Mouse (Mus musculus) forebrain, embryonic 13.5 days (tissue): ENCODE measurements at regions not wholly inside any gene's neighbourhood (a gene's known extent, or its start where the extent isn't known, plus 50 kb on each side); places are given as distances from the start of the nearest gene placed in this dataset.

Experiments
- ATAC-seq: fragments of 200-750 bp; cut with Nextera tagmentation; 2 replicates; pipeline ENCODE4 v1.8.0; 2017
- H3K27ac ChIP-seq: fragments of 300-500 bp; sonication (generic); 2 replicates; pipeline ENCODE4 v1.5.1; 2015; ENCODE audit warnings: inconsistent platforms, mild to moderate bottlenecking, moderate library complexity
- H3K27me3 ChIP-seq: fragments of 300-500 bp; sonication (generic); 2 replicates; pipeline ENCODE4 v1.6.1; 2015; ENCODE audit warnings: mild to moderate bottlenecking, inconsistent platforms
- H3K36me3 ChIP-seq: fragments of 300-500 bp; sonication (generic); 2 replicates; pipeline ENCODE4 v1.6.1; 2015; ENCODE audit warnings: mild to moderate bottlenecking, inconsistent platforms; ENCODE audit not compliant: poor library complexity, severe bottlenecking
- H3K4me1 ChIP-seq: fragments of 300-500 bp; sonication (generic); 2 replicates; pipeline ENCODE4 v1.6.1; 2015; ENCODE audit warnings: inconsistent platforms
- H3K4me2 ChIP-seq: fragments of 300-500 bp; sonication (generic); 2 replicates; pipeline ENCODE4 v1.6.1; 2015; ENCODE audit warnings: inconsistent platforms, mild to moderate bottlenecking, moderate library complexity
- H3K4me3 ChIP-seq: fragments of 300-500 bp; sonication (generic); 2 replicates; pipeline ENCODE4 v1.5.1; 2015; ENCODE audit warnings: mild to moderate bottlenecking, inconsistent platforms
- H3K9ac ChIP-seq: fragments of 300-500 bp; sonication (generic); 2 replicates; pipeline ENCODE4 v1.6.1; 2015; ENCODE audit warnings: mild to moderate bottlenecking, inconsistent platforms
- H3K9me3 ChIP-seq: fragments of 300-500 bp; sonication (generic); replicated peaks from 2 replicates; pipeline ENCODE4 v1.6.1; 2016; ENCODE audit warnings: inconsistent platforms
- WGBS: fragments of 180-500 bp; shearing (Covaris S2); methylation state at CpG from one replicate; pipeline ENCODE4 v1.1.7; 2015; 5-methylcytosine and 5-hydroxymethylcytosine counted together

- Histone ChIP-seq H3K27me3 (no peaks in the 10 kb centered on the region), H3K9ac (no peak overlapping the region), H3K4me3 (no peak overlapping the region), H3K4me1 (0 out of 2 replicates have a peak, but pooled peaks cover 4% of the 10 kb centered on the region), H3K36me3 (no peaks in the 10 kb centered on the region), H3K4me2 (no peak overlapping the region), H3K9me3 (no peaks in the 10 kb centered on the region), H3K27ac (no peak overlapping the region)
- ATAC-seq = no peak
- 83% methylated on average over 6 of the region's 6 CpGs for WGBS
Observed at GRCm38 (mm10) chr17:45943244-45943643, 88.9 kb downstream of the Vegfa start.

- no peaks in the 10 kb centered on the region for H3K27me3 ChIP-seq
- H3K36me3 ChIP-seq = no peaks in the 10 kb centered on the region
- WGBS = 20% methylated on average over 4 of the region's 4 CpGs
- H3K4me2 ChIP-seq = no peak overlapping the region
- H3K9me3 ChIP-seq = no peaks in the 10 kb centered on the region
- no peak overlapping the region for H3K9ac ChIP-seq
- no peak overlapping the region for H3K27ac ChIP-seq
- H3K4me1 ChIP-seq = 0 out of 2 replicates have a peak, but pooled peaks cover 4% of the 10 kb centered on the region
- ATAC-seq = no peak
- no peak overlapping the region for H3K4me3 ChIP-seq
Observed at GRCm38 (mm10) chr17:45941890-45942375, 90.2 kb downstream of the Vegfa start.

DNA sequence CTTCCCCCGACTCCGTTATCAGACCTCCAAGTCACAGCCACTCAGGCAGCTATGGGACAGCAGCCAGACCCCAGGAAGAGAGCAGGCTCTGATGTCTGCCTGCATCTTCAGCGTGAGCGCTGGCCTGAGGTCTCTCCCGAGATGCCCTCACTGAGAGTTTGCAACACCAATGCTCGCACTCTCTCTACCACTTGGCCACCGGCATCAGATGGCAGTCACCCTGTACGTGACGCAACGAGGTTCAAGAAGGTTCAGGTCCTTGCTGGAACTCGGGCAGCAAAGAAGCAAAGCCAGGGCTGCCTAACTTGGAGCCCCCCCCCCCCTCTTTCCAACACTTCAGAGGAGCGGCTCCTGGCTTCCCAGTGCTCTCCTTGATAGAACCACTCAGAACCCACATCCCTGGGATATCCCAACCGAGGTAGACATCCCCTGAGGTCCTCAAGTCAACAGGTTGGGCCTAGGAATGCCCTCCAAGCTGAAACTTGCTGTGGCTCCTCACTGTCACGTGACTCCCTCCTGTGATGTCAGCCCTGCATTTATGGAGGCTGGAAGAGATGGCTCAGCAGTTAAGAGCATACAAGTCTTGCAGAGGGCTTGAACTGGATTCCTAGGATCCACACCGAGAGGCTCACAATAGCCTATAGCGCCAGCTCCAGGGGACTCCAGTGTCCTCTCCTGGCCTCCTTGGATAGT, 91.9 kb downstream of the Vegfa start:
- Histone ChIP-seq H3K27me3 (peaks cover 3% of the 10 kb centered on the region; the same call in 1 of the 2 replicates), H3K4me1 (peaks cover 8% of the 10 kb centered on the region; the same call in 1 of the 2 replicates), H3K4me3 (no peak overlapping the region), H3K36me3 (no peaks in the 10 kb centered on the region), H3K9me3 (no peaks in the 10 kb centered on the region), H3K4me2 (no peak overlapping the region), H3K9ac (no peak overlapping the region), H3K27ac (no peak overlapping the region)
- no peak for ATAC-seq
- WGBS = 91% methylated on average over 16 of the region's 16 CpGs

- Histone ChIP-seq H3K27ac (no peak overlapping the region), H3K27me3 (peaks cover 11% of the 10 kb centered on the region; the same call in 1 of the 2 replicates), H3K4me2 (no peak overlapping the region), H3K36me3 (no peaks in the 10 kb centered on the region), H3K9ac (no peak overlapping the region), H3K9me3 (no peaks in the 10 kb centered on the region), H3K4me3 (no peak overlapping the region), H3K4me1 (peaks cover 17% of the 10 kb centered on the region)
- ATAC-seq = no peak
- 31% methylated on average over 1 of the region's 1 CpGs for WGBS
Observed at GRCm38 (mm10) chr17:45938284-45938683, 93.9 kb downstream of the Vegfa start.

DNA sequence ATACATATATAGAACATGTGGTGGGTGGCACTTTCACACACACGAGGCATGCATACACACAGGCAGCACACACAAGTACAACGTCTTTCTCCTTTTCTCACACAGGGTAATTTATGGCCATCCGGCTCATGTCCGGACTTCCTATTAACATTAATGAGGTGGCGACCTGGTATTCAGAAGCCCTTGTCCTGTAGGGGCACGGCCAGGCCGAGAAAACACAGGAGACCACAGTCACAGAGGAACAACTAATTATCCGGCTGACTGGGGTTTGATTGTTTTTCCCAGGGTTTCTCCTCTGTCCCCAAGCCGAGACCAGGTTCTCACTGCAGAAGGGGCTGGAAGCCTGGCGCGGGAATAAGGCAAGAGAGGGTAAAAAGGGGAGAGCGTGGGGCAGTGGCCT, 95.6 kb downstream of the Vegfa start:
- WGBS = 14% methylated on average over 12 of the region's 12 CpGs
- no peak for ATAC-seq

DNA sequence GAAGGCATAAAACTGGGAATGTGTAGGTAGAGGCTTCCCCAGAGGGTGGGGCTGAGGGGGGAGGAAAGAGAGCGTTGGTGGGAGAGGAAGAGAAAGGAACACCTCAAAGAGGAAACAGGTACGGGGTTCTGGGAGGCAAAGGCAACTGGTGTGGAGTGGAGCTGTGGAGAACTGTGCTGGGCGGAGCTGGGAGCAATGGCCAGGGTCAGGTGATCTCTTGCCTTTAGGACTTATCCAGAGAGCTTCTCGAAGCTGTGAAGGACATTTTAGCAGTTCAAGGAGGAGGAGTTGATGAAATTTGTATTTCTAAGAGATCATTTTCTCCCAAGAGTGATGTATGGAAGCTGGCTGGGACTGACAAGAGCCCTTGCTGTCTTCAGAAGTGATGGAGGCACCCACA, 96.9 kb downstream of the Vegfa start:
- no peak overlapping the region for H3K9ac ChIP-seq
- H3K36me3 ChIP-seq = no peaks in the 10 kb centered on the region
- H3K4me2 ChIP-seq = no peak overlapping the region
- no peak overlapping the region for H3K27ac ChIP-seq
- no peaks in the 10 kb centered on the region for H3K9me3 ChIP-seq
- ATAC-seq = no peak
- WGBS = 91% methylated on average over 4 of the region's 4 CpGs
- H3K27me3 ChIP-seq = peaks cover 11% of the 10 kb centered on the region; the same call in 1 of the 2 replicates
- peaks cover 13% of the 10 kb centered on the region for H3K4me1 ChIP-seq
- no peak overlapping the region for H3K4me3 ChIP-seq

More for the DNA sequence above, 95.6 kb downstream of the Vegfa start:
- Histone ChIP-seq H3K9ac (no peak overlapping the region), H3K4me2 (no peak overlapping the region), H3K4me3 (no peak overlapping the region), H3K4me1 (peaks cover 13% of the 10 kb centered on the region), H3K27me3 (peaks cover 11% of the 10 kb centered on the region; the same call in 1 of the 2 replicates), H3K9me3 (no peaks in the 10 kb centered on the region), H3K36me3 (no peaks in the 10 kb centered on the region), H3K27ac (no peak overlapping the region)

DNA sequence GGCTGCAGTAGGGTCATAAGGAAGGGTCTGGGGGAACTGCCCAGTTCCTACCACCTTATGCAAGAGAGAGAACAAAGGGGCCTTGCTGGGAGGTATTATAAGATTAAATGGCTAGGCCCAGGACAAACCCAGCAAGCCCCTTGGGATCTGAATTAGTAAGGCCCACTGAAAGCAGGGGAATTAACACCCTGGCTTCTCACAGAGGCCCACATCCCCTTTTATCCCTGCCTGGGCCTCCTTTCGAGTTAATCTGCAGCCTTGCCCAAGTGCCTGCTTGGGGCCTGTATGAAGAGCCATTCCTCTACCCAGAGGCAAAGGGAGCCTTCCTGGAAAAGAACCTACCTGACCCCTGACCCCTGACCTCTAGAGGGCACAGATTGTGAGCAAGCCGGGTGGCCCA, 98.2 kb downstream of the Vegfa start:
- Histone ChIP-seq H3K4me2 (no peak overlapping the region), H3K27ac (no peak overlapping the region), H3K9me3 (no peaks in the 10 kb centered on the region), H3K36me3 (no peaks in the 10 kb centered on the region), H3K27me3 (peaks cover 11% of the 10 kb centered on the region; the same call in 1 of the 2 replicates), H3K9ac (no peak overlapping the region), H3K4me1 (peaks cover 13% of the 10 kb centered on the region), H3K4me3 (no peak overlapping the region)
- 10% methylated on average over 2 of the region's 2 CpGs for WGBS
- ATAC-seq = no peak

GRCm38 (mm10) chr17:45933034-45933433, 99.1 kb downstream of the Vegfa start:
- H3K27me3 ChIP-seq = peaks cover 11% of the 10 kb centered on the region; the same call in 1 of the 2 replicates
- WGBS = 24% methylated on average over 10 of the region's 10 CpGs
- H3K4me1 ChIP-seq = peaks cover 13% of the 10 kb centered on the region
- no peaks in the 10 kb centered on the region for H3K9me3 ChIP-seq
- H3K36me3 ChIP-seq = no peaks in the 10 kb centered on the region
- H3K4me2 ChIP-seq = no peak overlapping the region
- no peak for ATAC-seq
- H3K9ac ChIP-seq = no peak overlapping the region
- H3K4me3 ChIP-seq = no peak overlapping the region
- no peak overlapping the region for H3K27ac ChIP-seq

DNA sequence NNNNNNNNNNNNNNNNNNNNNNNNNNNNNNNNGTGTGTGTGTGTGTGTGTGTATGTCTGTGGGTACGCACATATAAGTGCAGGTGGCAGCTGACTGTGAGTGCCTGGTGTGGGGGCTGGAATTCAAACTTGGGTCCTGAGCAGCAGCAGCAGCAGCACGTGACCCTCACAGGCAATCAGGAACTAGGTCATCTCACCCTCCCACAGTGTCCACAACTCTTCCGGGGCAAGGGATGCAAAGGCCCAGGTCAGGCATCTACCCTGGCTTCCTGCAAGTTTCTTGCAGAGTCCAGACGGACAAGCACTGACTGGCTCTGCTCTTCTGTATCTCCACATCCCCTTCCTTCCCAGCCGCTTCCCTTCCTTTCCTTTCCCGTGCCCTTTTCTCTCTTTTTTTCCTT, 99.6 kb downstream of the Vegfa start:
- H3K9ac ChIP-seq = no peak overlapping the region
- WGBS = 60% methylated on average over 6 of the region's 6 CpGs
- peaks cover 13% of the 10 kb centered on the region for H3K4me1 ChIP-seq
- no peak overlapping the region for H3K27ac ChIP-seq
- H3K9me3 ChIP-seq = no peaks in the 10 kb centered on the region
- no peak overlapping the region for H3K4me2 ChIP-seq
- no peak for ATAC-seq
- H3K36me3 ChIP-seq = no peaks in the 10 kb centered on the region
- H3K4me3 ChIP-seq = no peak overlapping the region
- peaks cover 11% of the 10 kb centered on the region; the same call in 1 of the 2 replicates for H3K27me3 ChIP-seq

- Histone ChIP-seq H3K27ac (no peak overlapping the region), H3K4me3 (no peak overlapping the region), H3K4me1 (peaks cover 9% of the 10 kb centered on the region), H3K36me3 (no peaks in the 10 kb centered on the region), H3K4me2 (no peak overlapping the region), H3K27me3 (0 out of 2 replicates have a peak, but pooled peaks cover 4% of the 10 kb centered on the region), H3K9me3 (no peaks in the 10 kb centered on the region), H3K9ac (no peak overlapping the region)
- ATAC-seq = no peak
- 71% methylated on average over 7 of the region's 7 CpGs for WGBS
Observed at GRCm38 (mm10) chr17:45929591-45929990, 102.6 kb downstream of the Vegfa start.

- ATAC-seq = no peak
Observed at GRCm38 (mm10) chr17:45928903-45929477, 103.2 kb downstream of the Vegfa start.

DNA sequence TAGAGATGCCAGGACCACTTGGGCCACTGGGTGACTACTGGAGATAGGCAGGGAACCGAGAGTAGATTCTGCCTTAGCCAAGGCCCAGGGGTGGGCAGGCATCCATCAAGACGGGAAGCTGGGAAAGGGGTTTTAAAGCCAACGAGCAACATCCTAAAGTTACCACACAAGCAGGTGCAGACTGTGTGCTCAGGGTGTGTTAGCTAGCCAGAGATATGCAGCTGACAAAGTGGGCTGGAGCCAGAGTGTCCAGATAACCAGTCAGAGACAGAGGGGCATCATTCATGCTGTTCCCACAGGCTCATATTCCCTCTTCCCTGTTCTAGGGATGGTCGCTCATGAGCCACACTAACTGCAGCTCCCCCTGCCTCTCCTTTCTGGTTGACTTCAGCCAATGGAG, 104.2 kb downstream of the Vegfa start:
- H3K36me3 ChIP-seq = no peaks in the 10 kb centered on the region
- H3K9me3 ChIP-seq = no peaks in the 10 kb centered on the region
- no peaks in the 10 kb centered on the region; the same call in 1 of the 2 replicates for H3K4me1 ChIP-seq
- no peaks in the 10 kb centered on the region for H3K27me3 ChIP-seq
- WGBS = 77% methylated on average over 4 of the region's 4 CpGs
- ATAC-seq = no peak
- H3K4me2 ChIP-seq = no peak overlapping the region
- no peak overlapping the region for H3K27ac ChIP-seq
- H3K4me3 ChIP-seq = no peak overlapping the region
- no peak overlapping the region for H3K9ac ChIP-seq

More at GRCm38 (mm10) chr17:45928903-45929477, 103.2 kb downstream of the Vegfa start:
- H3K27me3 ChIP-seq = 0 out of 2 replicates have a peak, but pooled peaks cover 2% of the 10 kb centered on the region
- H3K9me3 ChIP-seq = no peaks in the 10 kb centered on the region
- H3K9ac ChIP-seq = no peak overlapping the region
- peaks cover 6% of the 10 kb centered on the region for H3K4me1 ChIP-seq
- H3K36me3 ChIP-seq = no peaks in the 10 kb centered on the region
- no peak overlapping the region for H3K4me3 ChIP-seq
- WGBS = 77% methylated on average over 8 of the region's 8 CpGs
- no peak overlapping the region for H3K4me2 ChIP-seq
- H3K27ac ChIP-seq = no peak overlapping the region
